Mouse (Mus musculus) monocyte, adult 5-6 weeks (primary cell): ENCODE results near the gene Ano10. TPM values are rescaled to one million over a fixed set of nuclear protein-coding genes. Genes with fewer than 3 reads are reported as not detected.
A peak's percentile ranks its signal among the peaks of the same experiment; 100 is the strongest.

Experiments used
- ATAC-seq: fragments of 153-309, 156-312 bp; replicated peaks from 2 replicates; pipeline ENCODE4 v1.8.0; 2017; ENCODE audit warnings: mild to moderate bottlenecking; ENCODE audit not compliant: low TSS enrichment, insufficient number of reproducible peaks, severe bottlenecking, poor library complexity, low FRiP score
- total RNA-seq: library from RNA; stranded (forward); fragments of 200-1000, 200-491, 200-594 nt; gene quantifications from 3 replicates; pipeline ENCODE4 v1.2.3, GENCODE M21; 2017

Ano10 gene
- total RNA-seq, 1 experiment from 2014 or later = 11.1 TPM

- no peak for ATAC-seq
These were observed 147.9 kb downstream of the Ano10 start for GRCm38 (mm10) chr9:122146124-122146870.

DNA sequence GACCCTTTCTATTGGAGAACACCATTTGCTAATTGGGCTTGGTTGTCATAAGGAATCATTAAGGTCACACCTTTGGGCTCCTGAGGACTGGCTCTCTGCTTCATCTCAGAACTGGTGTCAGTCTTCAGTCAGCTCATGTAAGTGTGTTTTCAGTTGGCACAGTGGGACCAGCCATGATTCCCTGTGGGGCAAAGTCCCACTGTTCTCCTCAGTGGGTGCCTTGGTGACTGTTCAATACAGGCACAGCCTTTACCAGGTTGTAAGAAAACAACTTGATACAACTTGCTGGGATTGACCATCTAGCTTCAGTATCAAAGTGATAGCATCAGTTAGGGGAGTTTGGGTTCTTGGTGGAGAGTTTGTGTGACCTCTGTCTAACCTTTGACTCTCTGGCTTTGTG is 148.5 kb downstream of the Ano10 start:
- ATAC-seq = no peak

GRCm38 (mm10) chr9:122144776-122145175 is 149.4 kb downstream of the Ano10 start:
- no peak for ATAC-seq

DNA sequence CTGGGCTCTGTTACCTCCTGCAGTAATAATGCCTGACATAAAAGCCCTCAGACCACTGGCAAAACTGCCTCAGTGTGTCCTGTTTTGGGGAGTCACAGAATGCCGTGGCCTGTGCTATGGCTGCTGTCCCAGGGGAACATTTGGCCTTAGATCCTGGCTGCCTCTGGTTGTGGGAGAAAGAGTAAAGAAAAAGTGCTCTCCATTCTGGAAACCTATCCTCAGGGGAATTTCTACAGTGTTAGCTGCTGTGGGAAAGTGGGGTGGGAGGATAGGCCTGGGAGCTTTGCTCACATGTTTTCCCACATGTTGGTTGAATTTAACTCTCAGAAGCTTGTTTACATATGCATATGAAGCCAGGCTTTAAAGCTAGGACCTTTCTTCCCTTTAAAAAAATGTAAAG is 151.0 kb downstream of the Ano10 start:
- ATAC-seq = no peak

- no peak for ATAC-seq
These were observed 155.0 kb downstream of the Ano10 start for GRCm38 (mm10) chr9:122139236-122139635.

DNA sequence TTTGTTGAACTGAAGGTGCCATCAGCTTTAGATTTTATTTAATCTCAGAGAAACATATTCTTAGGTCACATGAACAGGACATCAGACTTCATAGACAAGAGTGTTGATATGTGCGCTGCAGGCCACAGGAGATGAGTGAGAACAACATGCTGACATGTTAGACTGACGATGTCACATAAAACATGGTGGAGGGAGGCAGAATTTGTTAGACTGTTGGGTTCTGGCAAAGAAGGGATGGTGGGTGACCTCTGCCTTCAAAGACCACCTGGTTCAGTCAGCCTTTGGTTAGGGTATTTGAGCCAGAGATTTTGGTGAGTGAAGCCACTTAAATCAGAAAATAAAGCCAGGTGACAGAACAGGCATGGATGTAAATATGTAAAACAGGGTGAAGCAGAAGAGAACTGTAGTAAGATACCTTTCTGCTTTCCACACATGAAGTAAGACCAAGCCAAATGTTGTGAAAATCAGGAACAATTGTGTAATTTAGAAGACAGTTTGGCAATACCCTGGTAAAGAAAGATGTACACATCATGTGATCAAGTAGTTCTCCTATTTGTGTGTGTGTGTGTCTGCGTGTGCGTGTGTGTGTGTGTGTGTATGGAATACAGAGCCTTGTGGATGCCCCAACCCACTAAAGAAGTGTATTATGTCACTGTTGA is 155.7 kb downstream of the Ano10 start:
- peak; percentile 87 for ATAC-seq

DNA sequence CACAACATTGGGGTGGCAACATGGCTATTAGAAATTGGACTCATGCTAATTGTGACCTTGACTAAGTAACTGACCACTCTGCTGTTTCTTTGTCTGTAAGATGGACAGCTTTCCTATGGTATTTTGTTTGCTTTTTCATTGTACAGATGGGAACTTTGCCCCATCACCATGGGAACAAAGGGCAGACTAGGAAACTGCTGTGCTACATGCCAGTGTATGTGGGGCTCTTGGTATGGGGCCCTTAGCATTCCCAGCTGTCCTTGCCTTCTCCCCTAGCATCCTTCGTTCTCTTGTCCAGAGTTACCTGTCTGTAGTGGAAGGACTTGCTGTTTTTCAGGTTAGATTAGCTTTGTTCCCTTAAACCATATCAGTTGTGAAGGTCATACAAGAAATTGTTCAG is 156.3 kb downstream of the Ano10 start:
- ATAC-seq = no peak

DNA sequence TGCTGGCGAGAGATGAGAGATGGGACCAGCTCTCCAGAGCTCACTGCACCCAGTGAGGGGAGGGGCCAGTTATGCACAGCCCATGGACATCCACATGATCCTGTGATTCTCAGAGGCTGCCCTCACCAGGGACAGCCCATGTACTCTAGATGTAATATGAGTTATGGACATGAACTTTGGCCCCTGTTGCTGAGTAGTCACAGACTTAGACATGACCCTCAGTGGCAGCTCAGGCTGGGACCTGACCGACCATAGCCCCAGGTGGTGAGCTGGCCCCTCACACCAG is 158.4 kb downstream of the Ano10 start:
- ATAC-seq = no peak

GRCm38 (mm10) chr9:122135095-122135884 is 158.9 kb downstream of the Ano10 start:
- peak; percentile 19; the same call in 1 of the 2 replicates for ATAC-seq

DNA sequence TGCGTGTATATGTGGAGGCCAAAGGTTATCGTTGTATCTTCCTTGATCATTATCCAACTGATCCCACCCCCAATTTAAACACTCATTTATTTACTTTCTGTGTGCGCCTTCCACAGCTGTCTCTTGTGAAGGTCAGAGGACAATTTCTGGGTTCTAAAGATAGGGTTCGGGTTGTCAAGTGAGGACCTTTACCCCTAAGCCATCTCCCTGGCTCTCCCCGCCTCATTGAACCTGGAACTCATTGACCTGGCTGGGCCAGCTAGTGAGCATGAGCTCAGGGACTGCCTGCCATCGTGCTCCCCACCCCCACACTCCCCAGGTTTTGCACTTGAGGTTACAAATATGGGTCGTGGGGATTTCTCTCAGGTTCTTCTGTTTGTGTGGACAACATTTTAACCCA is 162.1 kb downstream of the Ano10 start:
- no peak for ATAC-seq

- no peak for ATAC-seq
These were observed 163.6 kb downstream of the Ano10 start for GRCm38 (mm10) chr9:122130666-122131065.

GRCm38 (mm10) chr9:122128686-122129085 is 165.5 kb downstream of the Ano10 start:
- ATAC-seq = peak; percentile 87

- no peak for ATAC-seq
These were observed 166.9 kb downstream of the Ano10 start for GRCm38 (mm10) chr9:122127271-122127785.

GRCm38 (mm10) chr9:122126790-122127189 is 167.4 kb downstream of the Ano10 start:
- ATAC-seq = no peak

Other genes with a start within 250 kb of the Ano10 start
- 72.7 to 80.3 TPM (median 79.6 TPM) in 3 replicates for gene Snrk, start 177.2 kb downstream of the Ano10 start, total RNA-seq
- 22.1 to 40.9 TPM (median 27.3 TPM) in 3 replicates for gene Abhd5, start 57.2 kb upstream of the Ano10 start, total RNA-seq